Mouse (Mus musculus) kidney, adult 2 months (tissue): ENCODE results near the gene Prelid1.

Experiments used
- CTCF ChIP-seq: fragments of 200-500 bp; conservative IDR thresholded peaks from 2 replicates; pipeline ENCODE4 v1.5.1; 2011; ENCODE audit warnings: low read depth, mild to moderate bottlenecking, control low read depth, low read length, moderate library complexity, mixed read lengths; ENCODE audit not compliant: insufficient read depth, insufficient read length
- POLR2A ChIP-seq: fragments of 200-500 bp; IDR thresholded peaks from one replicate; pipeline ENCODE4 v1.6.1; 2011; ENCODE audit warnings: low read depth, low read length, control low read depth

DNA sequence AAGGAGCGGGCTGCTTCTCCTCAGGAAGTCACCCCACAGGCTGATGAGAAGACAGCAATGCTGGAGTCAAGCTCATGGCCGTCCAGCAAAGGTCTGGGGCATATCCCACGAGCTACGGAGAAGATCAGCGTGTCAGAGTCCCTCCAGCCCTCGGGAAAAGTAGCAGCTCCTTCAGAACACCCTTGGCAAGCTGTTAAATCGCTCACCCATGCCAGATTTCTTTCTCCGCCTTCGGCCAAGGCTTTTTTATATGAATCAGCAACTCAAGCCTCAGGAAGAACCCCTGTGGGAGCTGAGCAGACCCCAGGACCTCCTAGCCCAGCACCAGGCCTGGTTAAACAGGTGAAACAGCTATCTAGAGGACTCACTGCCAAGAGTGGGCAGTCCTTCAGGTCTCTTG, 7.2 kb upstream of the Prelid1 start:
- TF ChIP-seq CTCF, result no peak
- TF ChIP-seq POLR2A, result no peak
